Mouse (Mus musculus) layer of hippocampus, adult 9-10 months (tissue): Measurements from ENCODE around the gene Pir.

Source experiments
- DNase-seq: peaks from one replicate; pipeline ENCODE4 v3.0.0; 2022; ENCODE audit warnings: low spot score

Gene Pir

DNA sequence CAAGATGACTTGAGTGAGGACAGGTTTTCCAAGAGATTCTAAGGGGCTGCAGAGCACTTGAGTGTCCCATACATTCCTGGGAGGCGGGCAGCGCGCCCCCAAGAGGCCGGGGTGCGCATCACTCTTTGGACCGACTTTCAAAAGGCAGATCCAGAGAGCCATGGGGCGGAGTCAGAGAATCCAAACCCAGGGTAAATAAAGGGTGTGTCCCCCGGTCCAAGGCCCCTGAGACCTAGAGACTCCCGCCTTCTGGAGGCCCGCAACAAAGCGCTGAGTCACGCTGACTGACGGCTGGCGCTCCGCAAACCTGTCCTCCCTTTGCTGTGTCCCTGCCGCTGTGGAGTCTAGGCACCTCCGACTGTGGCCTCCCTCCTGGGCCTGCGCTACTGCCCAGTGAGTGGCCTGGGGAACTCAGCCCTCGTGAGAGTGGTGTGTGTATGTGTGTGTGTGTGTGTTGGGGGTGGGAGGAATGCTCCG is at the start of gene Pir:
Gene Pir (plus strand): TSS at position 87 of the 477 bp plus-strand sequence.
- no peak for DNase-seq

DNA sequence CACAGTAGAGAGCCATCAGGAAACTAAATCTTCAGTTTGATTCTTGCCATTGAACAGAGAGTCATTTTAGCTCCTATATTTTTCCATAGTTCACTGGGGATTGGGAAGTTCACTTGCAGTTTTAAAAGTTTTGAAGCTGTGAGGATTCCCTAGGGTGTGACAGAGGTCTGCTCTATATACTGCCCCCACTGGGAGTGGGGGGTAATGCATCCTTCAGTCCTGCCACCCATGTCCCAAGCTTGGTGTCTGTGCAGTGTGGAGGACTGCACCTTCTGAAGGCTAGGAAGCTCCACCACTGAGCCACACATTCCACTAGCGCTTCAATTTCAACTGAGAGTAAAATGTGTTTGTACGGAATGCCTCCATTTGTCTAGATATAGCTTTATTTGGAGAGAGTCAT is 47.2 kb upstream of the Pir start:
- no peak for DNase-seq

DNA sequence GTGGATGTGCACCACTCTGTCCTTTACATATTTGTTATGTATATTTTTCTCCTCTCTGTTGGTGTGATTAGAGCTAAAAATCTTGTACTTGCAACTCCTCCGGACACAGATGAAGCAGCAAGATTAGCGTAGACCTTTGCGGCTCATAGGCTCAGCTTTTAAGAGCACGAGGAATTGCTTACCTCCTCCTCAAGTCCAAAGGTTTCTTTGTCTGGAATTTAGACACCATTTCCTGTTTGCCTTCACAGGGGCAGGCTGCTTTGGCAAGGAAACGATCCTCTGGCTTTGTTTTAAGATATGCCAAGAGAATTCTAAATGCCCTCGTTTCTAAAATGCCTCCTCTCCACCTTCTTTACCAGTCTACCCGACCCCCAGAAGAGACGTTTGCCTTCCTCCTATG is 35.8 kb upstream of the Pir start:
- no peak for DNase-seq

DNA sequence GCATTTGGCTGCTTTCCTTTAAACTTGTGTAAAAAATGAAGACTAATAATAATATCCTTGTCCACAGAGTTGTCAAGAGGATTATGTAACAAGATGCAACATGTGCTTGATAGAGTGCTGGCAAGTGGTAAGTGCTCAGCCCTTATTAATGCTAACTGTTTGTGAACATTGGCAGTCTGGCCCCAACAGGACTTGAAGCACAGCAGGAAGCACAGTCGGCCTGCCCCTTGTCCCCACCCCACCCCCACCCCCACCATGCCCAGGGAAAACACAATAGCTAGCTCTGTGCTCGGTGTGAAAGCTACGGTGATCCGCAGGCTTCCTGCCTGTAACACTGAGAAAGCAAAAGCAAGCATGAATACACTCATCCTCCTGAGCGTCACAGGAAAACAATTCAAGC is 23.5 kb upstream of the Pir start:
- DNase-seq = no peak

DNA sequence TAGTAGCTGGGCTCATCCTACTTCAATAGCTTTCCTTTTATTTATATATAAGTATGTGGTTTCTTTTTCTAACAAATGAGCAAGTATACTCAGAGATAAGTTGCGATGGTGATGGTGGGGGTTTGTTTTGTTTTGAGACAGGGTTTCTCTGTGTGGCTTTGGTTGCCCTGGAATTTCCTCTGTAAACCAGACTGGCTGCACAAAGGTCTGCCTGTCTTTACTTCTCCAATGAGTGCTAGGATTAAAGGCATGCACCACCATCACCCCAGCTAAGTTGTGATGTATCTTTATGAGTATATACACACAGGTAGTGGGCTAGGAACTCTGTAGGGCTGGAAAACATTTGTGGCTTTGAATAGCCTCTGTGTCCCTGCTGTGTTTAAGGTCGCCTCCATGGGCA is 22.4 kb upstream of the Pir start:
- DNase-seq = no peak

DNA sequence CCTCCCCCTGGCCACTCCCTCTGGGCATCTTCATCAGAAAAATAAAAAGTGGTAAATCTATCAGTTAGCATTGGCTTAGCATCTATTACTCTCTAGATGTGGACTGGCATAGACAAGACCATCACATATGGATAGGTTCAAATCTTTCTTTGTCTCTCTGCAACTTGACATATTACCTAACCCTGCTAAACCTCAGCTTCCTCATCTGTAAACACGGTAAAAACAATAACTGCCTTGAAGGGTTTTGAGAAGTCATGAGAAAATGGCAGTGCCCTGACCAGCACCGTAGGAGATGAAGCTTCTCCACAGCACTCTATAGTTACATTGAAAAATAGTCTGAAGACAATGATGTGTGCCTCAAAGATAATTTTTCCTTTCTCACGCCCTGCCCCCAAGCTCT is 12.6 kb upstream of the Pir start:
- DNase-seq = no peak

DNA sequence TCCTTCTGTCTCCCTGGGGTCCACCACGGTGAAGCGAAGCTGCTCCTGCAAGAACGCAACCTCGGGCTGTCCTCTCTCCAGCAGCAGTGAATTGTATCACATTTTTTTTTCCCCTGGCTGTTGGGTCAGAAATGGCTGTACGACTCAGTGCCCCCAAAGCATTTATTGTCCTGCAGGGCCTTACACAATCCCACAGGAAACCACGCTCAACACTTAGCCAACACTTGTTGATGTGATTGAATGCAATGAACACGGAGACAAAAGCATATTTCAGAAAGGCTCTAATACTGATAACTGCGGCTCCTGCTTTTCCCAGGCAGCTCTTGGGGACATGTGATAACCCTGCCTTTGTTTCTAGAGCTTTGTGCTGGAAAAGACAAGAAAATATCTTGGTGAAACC is 11.1 kb upstream of the Pir start, which contains the start of gene Bmx:
Gene Bmx (minus strand): TSS at position 137 of the 400 bp plus-strand sequence.
- DNase-seq = no peak

DNA sequence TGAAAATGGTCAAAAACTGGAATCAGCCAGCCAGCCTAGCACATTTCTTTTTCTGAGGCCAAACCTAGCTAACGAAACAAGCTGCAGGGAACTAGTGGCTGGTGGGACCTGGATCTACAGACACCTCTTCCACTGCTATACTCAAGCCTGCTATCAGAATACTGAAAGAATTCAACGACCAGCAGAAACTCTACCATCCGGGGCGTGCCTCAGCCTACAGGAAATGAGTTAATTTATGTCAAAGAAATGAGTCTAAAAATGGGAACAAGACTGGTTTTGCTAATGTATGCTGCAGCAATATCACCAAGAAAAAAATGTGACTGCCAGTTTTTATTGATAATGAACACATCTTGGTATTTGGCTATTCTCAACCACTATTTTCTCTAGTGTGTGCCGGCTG is 10.5 kb upstream of the Pir start:
- no peak for DNase-seq

DNA sequence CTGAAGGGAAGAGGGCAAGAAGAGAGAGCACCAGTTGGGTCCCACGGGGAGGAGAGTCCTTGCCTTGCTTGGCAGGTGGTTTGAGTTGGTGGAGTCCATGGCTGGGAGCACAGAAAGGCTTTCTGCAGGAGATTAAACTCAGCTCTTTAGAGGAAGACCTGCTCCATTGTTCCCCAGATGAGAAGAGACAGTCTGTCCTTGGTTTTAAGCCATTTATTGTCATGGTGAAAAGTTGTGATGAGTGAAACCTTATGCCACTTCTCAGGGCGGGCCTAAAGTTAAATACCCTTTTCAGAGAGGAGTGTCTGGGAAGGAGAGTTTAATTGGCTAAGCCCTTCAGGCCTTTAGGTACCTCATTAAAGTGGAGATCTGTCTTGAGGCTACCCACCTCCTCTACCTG is 6.9 kb upstream of the Pir start:
- DNase-seq = no peak

DNA sequence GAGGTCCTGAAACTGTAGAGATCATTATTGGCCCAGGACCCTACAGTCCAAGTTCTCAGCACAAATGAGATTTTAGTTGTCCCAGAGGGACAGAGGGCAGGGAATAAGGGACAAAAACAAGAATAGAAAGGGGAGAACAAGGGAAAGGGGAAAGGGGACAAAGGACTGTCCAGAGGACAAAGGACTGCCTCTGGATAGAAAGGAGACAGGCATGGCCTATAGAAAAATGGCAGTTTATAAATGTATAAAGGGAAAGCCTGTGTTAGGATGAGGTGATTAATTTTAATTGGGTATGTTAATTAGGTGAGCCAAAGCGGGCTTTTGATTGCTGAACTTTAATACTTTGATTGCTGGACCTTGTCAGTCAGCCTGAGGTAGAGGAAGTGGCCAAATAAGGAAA is 4.3 kb upstream of the Pir start:
- DNase-seq = no peak

DNA sequence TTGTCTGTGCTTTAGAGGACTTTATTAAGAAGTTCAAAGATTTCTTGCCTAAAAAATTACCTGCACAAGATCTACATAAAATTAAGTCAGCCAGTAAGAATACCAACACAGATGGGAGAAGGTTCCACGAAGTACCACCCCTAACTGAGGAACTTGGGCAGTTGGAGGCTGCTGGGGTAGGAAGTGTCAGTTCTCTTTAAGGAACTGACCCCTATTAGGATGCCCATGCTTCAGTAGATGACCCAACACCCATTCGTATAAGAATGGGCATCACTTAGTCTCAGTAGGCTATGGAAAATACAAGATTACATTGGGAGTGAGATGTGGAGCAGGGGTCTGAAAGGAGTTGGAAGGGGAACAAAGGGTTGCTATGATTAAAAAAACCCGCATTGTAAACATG is 1.4 kb downstream of the Pir start:
- DNase-seq = no peak

DNA sequence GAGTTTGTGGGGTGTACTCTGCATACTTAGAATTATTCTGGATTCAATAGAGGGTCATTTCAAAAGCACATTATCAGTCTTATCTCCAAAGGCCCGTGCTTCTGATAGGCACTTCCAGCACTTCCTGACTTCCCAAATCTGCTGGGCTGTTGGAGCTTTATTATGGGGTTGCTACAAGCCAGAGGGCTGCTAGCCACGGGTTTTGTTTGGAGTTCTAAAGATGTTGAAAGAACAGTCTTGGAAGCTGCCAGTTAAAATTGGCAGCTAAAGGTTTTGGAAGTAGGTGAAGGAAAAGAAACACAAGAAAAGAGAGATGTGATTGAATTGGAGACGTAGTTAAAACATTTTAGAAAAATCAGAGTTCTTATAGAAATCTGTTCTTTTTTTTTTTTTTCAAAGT is 6.4 kb downstream of the Pir start:
- DNase-seq = no peak

DNA sequence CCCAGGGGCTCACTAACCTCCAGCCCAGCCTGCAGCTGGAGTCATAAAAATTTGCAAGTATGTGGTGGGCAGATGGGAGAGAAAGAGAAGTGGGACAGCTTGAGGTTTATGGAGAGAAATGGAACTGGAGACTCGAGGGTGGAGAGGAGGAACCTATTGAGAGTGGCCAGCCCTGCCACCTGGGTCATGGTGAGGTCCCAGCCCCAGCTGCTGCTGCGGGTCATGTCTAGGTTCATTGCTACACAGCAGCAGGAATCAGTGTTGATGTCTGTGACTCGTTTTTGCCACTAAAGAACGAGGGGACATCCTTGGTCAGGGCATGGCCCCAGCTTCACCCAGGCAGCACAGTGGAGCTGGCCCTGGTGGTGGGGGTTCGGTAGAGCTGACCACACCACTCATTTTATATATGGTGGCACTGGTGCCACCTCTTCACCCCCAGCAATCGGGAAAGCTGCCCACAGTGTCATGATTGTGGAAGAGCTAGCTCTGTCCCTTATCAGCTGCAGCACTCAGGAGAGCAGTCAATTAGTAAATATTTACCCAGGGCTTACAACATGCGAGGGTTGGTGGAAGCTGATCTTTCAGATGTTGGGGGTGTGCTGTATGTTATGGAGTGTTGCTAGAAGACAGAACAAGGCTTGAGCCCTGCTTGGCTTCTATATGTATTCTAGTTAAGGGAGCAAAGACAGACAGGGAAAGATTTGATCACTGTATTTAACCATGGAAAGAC is 11.9 kb downstream of the Pir start:
- no peak for DNase-seq

DNA sequence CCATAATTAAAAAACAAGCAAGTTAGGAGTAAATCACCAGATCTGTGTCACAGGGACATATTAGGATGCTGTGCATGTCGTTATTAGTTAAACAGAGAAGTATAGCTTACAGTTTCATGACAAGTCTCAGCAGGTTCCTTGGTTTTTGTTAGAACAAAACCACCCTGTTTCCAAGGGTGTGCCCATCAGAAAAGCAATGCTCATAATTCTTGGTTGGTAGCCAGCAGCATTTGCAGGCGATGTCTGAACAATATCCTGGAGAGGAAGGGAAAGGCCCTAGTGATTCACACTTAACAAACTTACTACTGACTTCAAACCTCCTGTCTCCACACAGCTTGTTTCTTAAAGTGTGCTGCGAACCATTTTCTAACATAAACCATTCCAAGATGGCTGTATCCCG is 14.6 kb downstream of the Pir start:
- no peak for DNase-seq

DNA sequence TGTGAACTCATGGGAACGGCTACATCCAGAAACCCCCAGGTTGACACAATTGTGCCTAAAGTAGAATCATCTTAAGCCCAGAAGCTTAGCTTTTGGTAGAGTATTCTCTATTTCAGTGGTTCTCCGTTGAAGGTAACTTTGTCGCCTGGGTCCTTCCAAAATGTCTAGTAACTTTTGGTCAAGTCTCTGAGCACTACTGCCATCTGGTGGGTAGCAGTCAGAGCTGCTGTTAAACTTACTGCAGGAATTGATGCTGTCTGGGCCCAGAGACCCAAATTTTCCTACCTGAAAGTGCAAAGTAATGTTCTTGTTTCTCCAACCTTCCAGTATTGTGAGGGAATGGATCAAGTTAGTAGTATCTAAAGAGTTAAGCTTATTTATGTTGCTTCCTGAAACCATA is 17.9 kb downstream of the Pir start:
- no peak for DNase-seq

DNA sequence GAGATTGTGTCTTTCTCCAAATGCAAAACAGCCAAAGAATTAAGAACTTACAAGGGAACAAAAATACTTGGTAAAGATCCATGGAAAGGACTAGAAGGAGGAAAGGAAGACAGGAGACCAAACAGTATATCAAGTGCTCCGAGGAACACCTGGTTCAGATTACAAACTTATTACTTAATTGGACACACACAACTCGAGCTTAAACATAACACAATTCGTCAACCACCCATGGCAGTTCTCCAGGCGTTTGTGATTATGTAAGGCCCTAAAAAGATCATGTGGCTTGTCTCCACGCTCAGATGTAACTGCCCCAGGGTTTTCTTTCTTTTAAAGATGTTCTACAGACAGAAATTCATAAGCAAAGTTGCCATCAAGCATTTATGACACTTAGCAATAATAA is 22.0 kb downstream of the Pir start:
- DNase-seq = no peak

DNA sequence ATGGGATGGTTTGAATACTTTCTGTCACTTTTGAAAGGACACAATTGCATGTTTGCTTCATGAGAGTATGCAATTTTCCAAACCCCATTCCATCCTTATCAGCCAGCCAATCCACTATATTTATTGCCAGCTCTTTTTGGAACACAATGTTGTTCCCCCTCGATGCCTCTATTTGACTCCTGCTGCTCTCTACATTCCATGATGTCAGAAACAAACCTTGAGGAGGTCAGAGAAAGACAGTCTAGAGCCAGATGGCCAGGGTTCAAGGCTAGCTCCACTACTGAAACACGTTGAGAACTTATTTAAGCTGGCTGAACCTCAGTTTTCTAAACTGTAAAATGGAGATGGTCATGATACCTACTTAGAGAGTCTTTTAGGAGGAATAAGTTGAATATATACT is 37.1 kb downstream of the Pir start:
- DNase-seq = no peak

DNA sequence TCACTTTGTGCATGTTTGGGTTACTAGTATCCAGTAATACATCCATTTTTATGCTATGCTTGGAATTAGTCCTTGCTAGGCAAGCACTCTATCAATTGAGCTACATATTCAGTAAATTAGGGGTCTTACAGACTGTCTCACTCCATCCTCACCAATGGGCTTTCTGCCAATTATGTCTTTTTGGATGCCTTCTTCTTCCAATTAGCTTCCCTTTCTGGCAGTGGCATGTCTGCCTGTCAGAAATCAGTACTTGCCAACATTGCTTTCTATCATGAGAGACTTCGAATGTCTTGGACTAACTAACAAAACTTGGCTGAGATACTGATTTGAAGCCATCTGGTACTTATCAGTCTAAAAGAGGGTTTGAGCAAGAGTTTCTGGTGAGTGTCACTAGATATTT is 44.7 kb downstream of the Pir start:
- DNase-seq = no peak

DNA sequence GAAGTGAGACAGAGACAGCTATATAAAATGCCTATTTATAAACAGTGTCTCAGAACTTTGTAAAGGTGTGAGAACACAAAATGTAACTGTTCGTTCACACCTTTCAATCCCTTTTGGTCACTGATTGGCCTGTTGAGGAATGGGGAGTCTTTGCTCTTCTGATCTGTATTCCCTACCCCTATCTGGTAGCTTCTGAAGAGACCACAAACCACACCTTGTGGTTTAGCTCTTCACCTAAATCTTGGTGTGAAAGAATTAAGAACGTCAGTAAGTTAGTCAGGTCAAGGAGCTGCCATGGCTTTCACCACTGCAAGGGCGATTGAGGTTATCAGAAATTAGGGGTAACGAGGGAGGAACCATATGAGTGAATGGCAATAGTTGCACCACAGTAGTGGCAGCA is 49.4 kb downstream of the Pir start:
- no peak for DNase-seq

DNA sequence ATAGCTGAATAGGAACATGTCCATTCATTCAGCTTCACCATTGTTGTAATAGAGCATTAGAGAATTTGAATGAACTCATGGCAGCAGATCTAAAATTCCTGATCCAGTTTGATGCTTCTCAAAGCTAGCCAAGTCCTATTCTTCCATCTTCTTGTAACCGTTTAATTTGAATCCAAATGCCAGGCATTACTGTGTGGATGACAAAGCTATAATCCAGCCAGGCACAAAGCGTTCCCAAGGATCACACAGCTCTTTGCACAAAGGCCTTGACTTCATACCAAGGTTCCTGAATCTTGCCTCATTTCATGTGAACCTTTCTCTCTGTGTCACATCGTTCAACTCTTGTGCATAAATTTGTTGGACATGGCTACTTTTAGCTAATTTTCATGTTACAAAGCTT is 50.9 kb downstream of the Pir start:
- DNase-seq = no peak

DNA sequence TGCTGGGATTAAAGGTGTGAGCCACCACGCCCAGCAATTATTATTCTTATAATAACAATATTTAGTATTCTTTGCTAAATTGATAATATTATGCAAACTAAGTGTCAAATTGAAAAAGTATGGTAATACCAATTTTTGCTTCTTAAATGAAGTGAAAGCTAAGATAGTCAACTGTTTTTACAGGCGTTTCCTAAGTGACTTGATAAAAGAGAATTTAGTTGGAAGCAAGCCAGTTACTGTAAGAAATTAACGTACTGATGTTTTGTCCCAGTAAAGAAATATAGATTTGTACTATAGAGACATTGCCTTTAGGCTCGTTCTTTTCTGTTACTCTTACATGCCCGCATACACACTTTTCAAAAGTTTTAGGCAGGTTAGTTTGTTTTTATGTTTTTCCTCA is 53.3 kb downstream of the Pir start:
- no peak for DNase-seq

DNA sequence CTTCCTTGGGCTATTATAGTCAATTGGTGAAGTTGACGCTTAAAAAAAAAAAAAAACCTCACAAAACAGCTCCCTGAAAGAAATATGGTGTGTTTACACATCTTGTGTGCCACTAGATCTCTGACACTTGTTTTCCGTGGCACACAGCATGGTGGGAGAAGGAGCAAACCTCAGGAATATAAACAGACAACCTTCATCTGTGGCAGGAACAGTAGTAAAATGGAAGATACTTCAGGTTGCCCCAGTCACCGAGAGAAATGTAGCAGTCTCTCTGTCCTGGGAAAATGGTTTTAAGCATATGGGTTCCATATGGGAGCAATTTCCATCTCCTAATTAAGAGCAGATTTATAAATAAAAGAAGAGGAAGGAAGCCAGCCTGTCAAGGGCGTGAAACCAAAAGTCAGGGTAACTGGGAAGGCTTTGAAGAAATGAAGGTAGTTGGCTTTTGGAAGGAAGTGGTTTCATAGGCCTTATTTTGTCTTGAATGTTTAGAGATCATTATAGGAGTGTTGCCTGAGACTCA is 54.3 kb downstream of the Pir start:
- DNase-seq = no peak

DNA sequence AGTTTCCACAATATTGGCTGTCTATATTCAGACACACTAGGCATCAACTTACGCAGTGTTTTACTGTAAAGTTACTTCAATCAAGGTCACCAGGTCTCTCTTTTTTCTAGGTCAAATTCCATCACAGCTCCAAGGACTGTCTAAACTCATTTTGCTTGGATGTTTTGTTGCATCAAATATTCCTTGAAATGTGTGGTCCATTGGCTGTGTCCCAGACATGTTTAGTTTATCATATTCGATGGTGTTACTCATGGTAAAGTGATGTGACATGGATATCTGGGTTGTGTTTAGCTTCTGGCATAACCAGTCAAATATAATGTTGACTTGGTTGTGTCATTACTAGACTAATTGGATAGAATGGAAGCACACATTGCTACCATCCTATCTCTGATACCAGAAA is 61.2 kb downstream of the Pir start:
- DNase-seq = no peak

DNA sequence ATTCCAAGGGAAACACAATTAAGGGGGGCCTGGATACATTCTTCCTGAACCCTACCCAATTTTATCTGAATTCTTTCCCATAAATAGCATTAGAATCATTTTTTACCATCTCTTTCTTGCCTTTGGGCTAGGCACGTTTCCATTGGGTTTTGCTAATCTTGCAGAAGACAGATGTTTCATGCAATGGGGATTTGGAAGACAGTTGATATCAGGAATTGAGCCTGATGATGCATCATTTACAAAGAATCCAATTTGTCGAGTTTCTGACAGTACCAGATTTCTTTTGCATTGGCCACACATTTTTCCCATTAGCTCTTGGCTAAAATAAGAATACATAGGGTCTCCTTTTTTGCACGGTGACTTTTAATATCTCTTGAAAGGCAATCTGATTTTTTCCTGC is 61.6 kb downstream of the Pir start:
- no peak for DNase-seq
